Mouse (Mus musculus): ENCODE measurements at regions not wholly inside any gene's neighbourhood (a gene's known extent, or its start where the extent isn't known, plus 50 kb on each side); places are given as distances from the start of the nearest gene placed in this dataset.
"Not testable (repeated sequence)": the region's sequence is repeated elsewhere in the genome, so short reads cannot be mapped to it uniquely, and the experiment has no call there.

DNA sequence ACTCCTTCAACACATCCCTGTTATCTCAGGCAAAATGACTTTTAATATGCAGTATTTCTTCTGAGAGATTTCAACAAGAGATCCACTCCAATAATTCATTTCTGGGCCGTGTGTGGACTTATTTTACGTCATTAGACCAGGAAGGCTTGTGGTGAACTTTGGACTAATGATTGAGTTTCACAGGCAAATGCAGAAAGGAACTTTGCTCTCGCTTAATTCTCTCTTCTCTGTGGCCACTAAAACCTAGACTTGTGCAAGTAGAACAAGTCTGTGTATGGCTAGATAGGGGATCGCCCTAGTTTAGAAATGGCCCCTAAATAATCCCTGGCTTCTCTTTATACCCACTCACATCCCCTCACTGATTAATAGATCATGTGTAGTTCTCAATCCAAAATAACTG, 50.6 kb upstream of the Ppp1r12a start:
- ChIA-PET CTCF (no interaction called here), POLR2A (no interaction called here)

DNA sequence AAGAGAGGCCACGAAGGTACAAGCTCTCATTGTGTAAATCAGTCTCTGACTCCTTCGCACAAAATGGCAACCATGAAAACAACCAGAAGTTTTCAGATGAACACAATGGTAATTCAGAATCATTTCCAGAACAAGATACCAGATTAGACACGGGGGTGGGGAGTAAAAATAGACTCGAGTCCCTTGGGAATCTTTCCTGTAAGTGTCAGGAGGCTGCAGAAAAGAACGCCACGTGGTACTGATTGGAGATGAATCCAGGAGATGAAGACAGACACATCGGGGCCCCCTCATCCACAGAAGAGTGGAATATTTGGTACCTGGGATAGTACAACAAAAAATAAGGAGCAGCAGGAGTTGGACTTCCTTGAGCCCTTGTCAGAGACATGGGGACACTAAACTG, 51.1 kb upstream of the Ppp1r12a start:
- ChIA-PET CTCF (interaction anchor here in 1 of 4 experiments (0.7 kb wide), 1 partner anchor 84 kb away, joined by 3 read pairs; no protein-coding TSS in a partner anchor), POLR2A (no interaction called here)

DNA sequence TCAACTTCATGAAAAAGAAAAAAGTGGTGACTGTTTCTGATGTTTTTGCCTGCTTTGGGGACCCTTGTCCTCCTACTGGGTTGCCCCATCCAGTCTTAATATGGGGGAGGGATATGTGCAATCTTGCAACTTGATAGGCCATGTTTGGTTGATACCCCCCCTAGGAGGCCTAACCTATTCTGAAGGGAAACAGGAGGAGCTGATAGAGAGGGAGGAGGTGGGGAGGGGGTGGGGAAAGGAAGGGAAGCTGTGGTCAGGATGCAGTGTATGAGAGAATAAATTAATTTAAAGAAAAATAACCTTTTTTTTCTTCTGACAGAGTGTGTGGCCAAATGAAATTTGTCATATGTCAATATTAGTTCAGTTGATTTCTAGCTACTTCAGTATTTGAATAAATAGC, 51.8 kb upstream of the Ppp1r12a start:
- CTCF ChIA-PET, result interaction anchor here in 1 of 4 experiments (0.7 kb wide), 1 partner anchor 85 kb away, joined by 3 read pairs; no protein-coding TSS in a partner anchor
- POLR2A ChIA-PET, result no interaction called here

DNA sequence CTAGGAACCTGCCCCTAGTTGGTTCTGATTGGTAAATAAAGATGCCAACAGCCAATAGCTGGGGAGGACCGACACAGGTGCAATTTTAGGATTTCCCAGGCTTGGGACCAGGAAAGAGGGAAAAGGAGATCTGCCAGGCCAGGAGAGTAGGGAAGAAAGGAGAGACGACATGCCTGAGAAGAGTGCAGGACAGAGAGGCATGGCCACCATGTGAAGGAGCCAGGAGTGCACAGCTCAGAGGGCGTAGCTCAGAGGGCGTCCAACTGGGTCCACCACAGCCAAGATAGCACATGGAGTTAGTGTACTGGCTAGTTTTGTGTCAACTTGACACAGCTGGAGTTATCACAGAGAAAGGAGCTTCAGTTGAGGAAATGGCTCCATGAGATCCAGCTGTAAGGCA, 53.5 kb upstream of the Ppp1r12a start:
- CTCF ChIA-PET, result not testable (repeated sequence)
- POLR2A ChIA-PET, result interaction anchor here in 1 of 4 experiments (0.6 kb wide), 1 partner anchor 134 kb away, joined by 5 read pairs; no protein-coding TSS in a partner anchor

DNA sequence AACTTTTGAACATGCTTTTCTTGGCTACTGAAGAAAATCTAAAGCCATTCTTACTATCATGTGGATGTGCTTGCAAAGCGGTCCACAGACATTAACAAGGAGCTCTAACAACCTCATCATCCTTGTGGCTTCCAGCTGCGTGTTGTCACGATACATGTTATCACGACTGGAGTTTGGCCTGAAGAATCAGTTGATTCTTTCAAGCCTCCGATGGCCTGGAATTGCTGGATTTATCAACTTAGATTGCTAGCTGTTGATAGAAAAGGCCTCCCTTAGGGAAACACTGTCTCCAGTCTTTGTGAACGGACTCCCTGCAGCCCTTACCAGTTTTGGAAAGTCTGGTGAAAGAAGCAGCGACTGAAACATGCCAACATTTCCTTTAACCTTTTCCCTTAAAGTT, 60.5 kb upstream of the Ppp1r12a start:
- POLR2A ChIA-PET, result interaction anchor here in 1 of 4 experiments (0.6 kb wide), 1 partner anchor 197 kb away, joined by 9 read pairs; no protein-coding TSS in a partner anchor
- CTCF ChIA-PET, result no interaction called here

DNA sequence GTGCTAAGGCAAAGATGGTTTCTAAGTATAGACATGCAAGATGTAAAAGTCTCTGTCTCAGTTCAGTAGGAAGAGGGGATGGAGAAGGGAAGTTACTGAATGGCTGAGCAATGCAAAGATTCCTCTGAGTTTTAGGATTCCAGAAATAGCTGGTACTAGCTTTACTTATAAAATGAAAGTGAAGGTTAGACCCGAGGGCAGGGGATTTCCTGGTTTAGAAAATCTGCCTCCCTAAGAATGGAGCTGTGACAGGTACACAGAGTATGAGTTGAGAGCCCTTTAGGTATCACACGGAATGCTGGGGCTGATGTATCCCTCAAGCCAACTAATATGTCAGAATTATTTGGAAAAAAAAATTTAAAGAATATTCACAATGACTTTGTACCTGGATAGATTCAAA, 69.0 kb upstream of the Ppp1r12a start:
- ChIA-PET POLR2A (interaction anchor here in 2 of 4 experiments (0.6 to 1.0 kb wide), 2 partner anchors 8 to 238 kb away, joined by 5 to 6 read pairs; no protein-coding TSS in a partner anchor), CTCF (no interaction called here)

DNA sequence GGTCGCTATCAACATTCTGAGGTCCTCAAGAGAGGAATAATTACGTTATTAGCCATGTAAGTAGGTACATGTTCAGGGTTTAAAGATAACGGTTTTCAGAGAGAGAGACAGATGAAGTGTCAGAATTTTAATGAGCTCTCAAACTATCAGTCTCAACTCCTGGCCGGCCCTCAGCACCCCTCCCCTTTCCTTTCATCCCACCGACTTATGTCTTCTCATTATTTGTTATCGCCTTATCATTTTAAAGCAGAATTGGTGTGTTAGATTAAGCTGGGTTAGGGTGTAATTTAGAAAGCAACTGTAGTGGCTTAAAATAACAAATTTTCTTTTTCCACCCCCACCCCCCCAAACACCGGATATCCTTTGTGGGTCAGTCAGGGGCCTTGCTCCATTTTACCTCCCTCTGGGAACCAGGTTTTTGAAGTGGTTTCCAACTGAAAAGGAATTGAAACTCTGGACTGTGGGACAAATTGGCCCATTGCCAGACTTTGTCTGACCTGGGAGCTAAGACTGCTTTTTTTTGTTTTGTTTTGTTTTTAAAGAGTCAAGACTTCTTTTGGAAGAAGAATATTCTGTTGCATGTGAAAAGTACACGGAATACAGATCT, 72.5 kb upstream of the Ppp1r12a start:
- ChIA-PET CTCF (no interaction called here), POLR2A (no interaction called here)

DNA sequence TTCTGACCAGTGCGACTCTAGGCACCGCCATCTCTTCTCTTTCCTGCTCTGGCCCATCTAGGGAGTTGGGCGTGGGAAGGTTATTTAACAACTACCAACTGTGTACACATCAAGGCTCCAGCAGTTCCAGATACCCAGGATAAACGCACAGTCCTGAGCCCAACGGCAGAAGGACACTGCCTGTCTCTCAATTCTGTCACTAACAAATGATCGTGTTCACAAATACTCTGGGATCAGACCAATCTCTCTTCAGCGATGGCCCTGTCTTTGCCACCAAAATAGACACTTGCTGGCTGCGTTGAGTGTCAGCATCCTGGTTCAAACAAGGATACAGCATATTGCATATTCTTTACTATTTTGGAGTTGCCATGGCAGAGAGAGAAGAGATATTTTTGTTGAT, 73.1 kb upstream of the Ppp1r12a start:
- POLR2A ChIA-PET, result no interaction called here
- CTCF ChIA-PET, result no interaction called here

DNA sequence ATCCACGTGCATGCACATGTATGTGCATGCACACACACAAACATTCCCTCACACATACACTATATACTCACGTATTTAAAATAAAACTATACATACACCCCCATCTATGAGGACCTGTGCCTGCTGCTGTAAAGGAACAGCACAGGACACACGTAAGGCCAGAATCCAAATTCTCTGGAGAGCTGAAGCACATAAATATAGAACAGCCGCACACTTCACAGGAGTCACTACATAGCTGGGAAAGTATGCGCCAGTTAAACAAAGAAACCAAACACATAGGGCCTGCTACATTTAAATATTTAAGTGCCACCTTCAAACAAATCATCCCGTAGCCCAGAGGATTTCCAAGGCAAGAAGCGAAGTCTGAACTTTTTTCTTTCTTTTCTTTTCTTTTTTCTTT, 73.8 kb upstream of the Ppp1r12a start:
- POLR2A ChIA-PET, result interaction anchor here in 1 of 4 experiments (0.5 kb wide), 1 partner anchor 484 kb away, joined by 7 read pairs; no protein-coding TSS in a partner anchor
- CTCF ChIA-PET, result no interaction called here

DNA sequence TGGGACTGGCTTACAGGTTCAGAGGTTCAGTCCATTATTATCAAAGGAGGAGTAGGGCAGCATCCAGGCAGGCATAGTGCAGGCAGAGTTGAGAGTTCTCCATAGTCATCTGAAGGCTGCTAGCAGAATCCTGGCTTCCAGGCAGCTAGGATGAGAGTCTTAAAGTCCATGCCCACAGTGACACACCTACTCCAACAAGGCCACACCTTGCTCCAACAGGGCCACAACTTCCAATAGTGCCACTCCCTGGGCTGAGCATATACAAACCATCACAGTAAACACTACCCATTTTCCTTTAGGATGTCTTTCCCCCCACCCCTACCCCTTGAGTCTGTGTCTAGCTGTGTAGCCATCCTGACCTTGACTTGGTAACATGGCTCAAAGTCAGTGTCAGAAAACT, 78.8 kb upstream of the Ppp1r12a start:
- CTCF ChIA-PET, result no interaction called here
- POLR2A ChIA-PET, result no interaction called here

DNA sequence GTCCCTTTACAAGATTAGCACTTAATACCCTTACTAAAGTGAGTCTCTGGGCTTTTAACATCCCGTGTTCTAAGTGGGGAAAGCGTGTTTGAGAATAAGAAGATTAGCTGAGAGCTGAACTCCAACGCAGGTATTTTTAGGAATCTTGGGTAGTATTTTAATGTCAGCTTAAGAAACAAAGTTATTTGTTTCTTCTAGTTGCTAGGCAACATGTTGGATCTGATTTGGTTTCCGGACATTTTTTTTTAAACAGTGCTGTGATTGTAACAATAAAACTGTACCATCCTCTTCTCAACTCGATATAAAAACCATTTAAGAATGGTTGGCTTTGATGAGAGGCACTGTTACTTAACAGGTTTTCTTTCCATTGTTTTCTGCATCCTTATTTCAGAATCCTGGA, 86.8 kb upstream of the Ppp1r12a start:
- ChIA-PET POLR2A (no interaction called here), CTCF (interaction anchor here in 1 of 4 experiments (0.7 kb wide), 1 partner anchor 729 kb away, joined by 3 read pairs; no protein-coding TSS in a partner anchor)

DNA sequence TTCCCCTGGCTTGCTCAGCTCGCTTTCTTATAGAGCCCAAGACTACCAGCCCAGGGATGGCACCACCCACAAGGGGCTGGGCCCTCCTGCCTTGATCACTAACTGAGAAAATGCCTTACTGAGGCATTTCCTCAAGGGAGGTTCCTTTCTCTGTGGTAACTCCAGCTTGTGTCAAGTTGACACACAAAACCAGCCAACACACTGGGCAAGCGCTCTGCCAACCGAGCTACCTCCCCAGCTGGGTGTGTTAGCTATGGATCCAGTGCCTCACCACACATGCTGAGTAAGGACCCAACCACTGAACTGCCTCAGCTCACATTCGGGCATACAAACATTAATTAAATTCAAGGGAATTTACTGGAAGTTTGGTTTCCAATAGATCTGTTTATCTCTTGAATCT, 88.2 kb upstream of the Ppp1r12a start:
- ChIA-PET POLR2A (no interaction called here), CTCF (no interaction called here)

DNA sequence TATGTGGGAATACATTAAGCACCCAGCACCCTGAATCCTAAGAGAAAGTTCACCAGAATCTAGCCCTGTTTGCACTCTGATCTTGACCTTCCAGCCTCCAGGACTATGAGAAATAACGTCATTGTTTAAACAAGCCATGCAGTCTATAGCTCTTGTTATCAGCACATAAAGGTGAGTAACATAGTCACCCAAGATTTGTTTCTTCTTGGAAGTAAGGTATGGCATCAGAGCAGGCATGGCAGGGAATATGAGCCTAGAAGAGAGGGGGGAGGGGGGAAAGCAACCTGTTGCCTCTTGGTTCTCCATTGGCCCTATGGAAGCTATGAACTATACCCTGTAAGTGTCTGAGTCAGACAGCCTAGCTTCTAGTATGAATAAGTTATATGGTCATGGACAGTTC, 89.8 kb upstream of the Ppp1r12a start:
- ChIA-PET CTCF (no interaction called here), POLR2A (no interaction called here)

DNA sequence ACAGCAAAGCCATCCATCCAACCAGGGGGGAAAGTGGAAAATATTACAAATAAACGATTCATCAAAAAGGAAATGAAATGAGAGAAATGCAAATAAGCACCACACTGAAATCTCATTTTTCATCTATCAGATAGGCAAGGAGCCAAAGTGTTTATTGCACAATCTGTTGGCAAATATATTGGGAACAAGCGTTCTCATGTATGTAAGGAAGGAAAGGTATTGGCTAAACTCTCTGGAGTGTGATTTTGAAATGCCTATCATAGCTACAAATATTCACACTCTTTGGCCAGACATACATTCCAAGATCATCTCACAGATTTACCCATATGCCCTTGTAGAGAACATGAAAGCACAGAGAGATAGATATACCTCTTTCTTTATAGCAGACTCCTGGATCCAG, 90.6 kb upstream of the Ppp1r12a start:
- CTCF ChIA-PET, result no interaction called here
- POLR2A ChIA-PET, result interaction anchor here in 1 of 4 experiments (0.6 kb wide), 1 partner anchor 39 kb away, joined by 3 read pairs; no protein-coding TSS in a partner anchor

DNA sequence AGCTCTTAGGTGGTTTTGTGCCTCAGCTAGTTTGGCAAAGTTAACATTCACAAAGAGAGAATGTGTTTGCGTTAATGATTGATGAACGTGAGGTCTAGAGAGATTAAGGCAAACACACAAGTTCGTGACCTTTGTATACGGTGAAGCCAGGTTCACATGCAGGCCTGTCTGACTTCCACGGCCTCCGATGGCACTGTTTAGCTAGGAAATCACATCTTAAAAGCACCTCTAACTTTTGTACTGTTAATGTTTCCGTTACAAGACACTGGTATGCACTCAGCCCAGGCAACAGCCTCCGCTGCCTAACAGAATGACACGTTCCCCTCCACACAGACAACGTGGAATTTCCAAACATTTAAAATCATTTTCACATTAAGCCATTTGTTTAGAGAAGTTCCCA, 94.3 kb upstream of the Ppp1r12a start:
- ChIA-PET POLR2A (no interaction called here), CTCF (no interaction called here)

DNA sequence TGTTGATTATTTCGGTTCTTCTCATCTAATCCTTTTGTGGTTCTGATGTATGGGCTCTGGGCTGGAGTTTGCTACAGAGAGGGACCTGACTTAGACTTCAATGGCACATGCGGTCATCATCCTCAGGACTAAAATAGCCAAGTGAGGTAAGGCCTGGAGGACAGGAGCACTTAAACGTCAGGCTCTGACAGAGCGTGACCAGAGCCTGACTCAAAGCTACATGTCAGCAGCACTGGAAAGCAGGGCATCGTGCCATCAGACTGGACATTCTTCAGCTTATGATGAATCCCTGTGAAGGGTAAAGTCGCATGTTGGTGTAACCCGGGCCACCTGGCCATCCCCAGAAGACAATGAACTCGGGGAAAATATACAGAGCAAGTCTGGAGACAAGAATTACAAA, 95.8 kb upstream of the Ppp1r12a start:
- ChIA-PET CTCF (no interaction called here), POLR2A (no interaction called here)

DNA sequence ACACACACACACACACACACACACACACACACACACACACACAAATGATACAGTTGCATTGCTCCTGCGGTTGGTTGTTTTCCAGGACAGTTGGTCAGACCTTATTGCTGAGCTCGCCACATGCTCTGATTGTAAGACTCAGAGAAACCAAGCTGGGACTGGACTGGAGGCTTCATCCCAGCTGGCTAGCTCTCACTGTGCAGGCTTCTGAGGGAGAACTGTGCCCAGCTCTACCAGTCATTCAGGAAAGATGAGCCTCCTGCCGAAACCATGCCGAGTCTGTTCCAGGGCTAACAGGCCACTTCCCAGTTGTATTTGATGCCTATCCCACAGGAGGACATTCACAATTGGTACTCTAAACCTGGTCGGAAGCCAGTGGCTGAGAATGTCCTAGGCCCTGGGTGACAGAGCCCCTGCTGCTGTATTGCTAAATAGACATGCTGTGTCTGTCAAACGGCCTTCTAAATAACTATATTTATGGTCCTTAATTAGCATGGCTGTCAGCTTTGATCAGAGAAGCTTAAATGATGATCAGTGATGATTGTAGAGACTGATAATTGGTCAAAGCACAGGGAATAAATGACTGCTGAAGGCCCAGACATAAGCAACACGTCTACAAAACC, 100.1 kb upstream of the Ppp1r12a start:
- POLR2A ChIA-PET, result no interaction called here
- CTCF ChIA-PET, result no interaction called here

DNA sequence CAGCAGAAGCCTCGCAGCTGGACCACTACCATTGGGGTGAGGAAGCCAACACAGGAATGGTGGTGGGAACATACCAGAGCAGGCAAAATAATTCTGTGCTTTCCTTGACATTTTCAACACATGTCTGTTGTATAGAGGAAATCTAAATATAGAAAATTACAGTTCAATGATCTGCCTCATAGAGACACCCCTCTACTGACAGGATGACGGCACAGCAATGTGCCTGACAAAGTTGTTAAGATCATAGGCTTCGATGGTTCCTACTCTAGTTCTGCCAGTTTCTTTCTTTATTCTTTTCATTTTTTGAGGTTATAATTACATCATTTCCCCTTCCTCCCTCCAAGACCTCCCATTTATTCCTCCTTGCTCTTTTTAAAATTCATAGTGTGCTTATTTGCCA, 101.4 kb upstream of the Ppp1r12a start:
- POLR2A ChIA-PET, result no interaction called here
- CTCF ChIA-PET, result no interaction called here

DNA sequence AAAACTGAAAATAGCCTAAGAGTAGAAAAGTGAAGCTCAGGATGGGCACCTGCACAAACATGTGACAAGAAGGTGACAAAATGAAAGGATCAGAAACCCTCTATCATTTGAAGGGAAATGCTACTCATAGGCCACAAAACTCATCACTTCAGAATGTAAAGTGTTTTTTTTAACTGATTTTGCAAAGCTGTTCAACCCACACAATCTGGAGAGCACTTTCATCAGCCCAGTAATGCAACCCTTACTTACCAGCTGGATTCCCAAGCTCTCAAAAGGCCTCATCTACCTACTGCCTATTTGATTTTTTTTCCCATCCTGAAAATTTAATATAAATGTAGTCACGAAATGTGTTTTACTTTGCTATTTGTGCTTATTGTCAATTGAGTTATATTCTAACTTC, 110.4 kb upstream of the Ppp1r12a start:
- POLR2A ChIA-PET, result no interaction called here
- CTCF ChIA-PET, result no interaction called here

DNA sequence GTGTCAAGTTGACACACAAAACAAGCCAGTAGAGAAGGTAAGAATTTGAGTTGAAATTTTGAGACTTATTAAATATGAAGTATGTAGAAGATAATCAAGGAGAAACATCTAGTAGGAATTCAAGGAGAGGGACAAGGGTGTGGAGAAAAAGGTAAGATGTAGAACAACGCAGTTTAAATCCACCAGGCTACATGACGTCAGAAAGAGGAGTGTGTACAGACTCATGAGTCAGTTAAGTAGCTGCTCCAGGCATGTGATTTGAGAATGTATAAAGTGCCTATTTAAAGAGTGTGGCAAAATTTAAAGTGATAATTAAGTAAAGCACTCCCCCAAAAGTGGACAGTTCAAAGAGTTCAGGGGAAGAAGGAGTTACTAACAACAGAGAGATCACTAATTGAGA, 113.6 kb upstream of the Ppp1r12a start:
- POLR2A ChIA-PET, result no interaction called here

DNA sequence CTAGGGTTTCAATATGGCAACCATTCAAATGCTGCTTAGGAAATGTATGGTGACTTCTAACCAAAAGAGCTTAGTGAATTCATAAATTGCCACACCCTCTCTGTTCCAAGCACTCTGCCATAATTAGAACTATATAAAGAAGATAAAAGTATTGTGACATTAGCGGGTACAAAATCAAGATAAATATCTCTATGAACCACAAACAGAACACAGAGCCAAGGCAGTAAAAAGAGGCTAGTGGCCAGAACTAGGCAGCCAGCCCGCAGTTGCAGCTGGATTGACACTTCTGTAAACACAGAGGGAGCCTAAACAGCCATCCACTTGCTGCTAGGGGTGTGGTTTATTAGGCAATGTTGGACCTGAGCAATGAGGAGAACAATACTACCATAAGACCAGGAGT, 118.5 kb upstream of the Ppp1r12a start:
- ChIA-PET POLR2A (no interaction called here), CTCF (no interaction called here)

More for the DNA sequence above, 113.6 kb upstream of the Ppp1r12a start:
- CTCF ChIA-PET, result no interaction called here

DNA sequence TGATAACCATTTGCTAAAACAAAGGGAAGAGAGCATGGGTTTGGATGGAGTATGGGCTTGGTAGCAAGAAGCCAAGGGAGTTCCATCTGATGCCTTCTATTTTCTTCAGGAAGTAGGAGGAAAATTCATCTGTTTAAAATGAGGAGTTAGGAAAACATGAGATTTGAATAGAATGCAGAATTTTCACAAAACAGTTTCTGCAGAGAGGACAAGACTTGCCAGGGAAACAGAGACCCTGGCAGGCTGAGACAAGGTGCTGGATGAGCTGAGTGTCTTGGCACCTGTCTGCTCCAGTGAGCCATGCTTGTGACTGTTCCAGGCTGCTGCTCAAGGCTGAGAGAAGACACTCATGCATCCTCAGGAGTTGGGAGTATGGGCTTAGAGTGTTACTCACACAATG, 122.0 kb upstream of the Ppp1r12a start:
- ChIA-PET CTCF (no interaction called here), POLR2A (no interaction called here)

All from embryonic stem cell, embryonic (primary cell).